Mouse (Mus musculus): ENCODE measurements around the gene RPS10-NUDT3. TPM values are rescaled to one million over a fixed set of nuclear protein-coding genes. Genes with fewer than 3 reads are reported as not detected.

RPS10-NUDT3 gene
- not detected in 2 replicates for polyA plus RNA-seq (2016; fragmentation: Nextera tagmentation; extraction: Ambion mirVana)

GRCm38 (mm10) chr17:27634871-27635574 lies at the start of gene RPS10-NUDT3:
Gene RPS10-NUDT3 (minus strand): TSS chr17:27635222.
- Histone ChIP-seq H3K27ac (replicated peaks) (peak within 1 kb of the TSS; percentile 97), H3K27me3 (replicated peaks; ENCODE audit: low read depth, poor library complexity, severe bottlenecking) (no peaks in the 10 kb centered on the region), H3K4me1 (peaks cover 52% of the 10 kb centered on the region), H3K9me3 (no peaks in the 10 kb centered on the region), H3K4me3 (peak within 1 kb of the TSS; percentile 99), H3K36me3 (replicated peaks) (peaks cover 43% of the 10 kb centered on the region)
- DNase-seq (ENCODE audit: low spot score) = peak; percentile 97
- WGBS = under 1% methylated on average over 72 of the region's 72 CpGs

GRCm38 (mm10) chr17:27678924-27679813 lies 44.1 kb upstream of the RPS10-NUDT3 start:
- H3K27me3 ChIP-seq (replicated peaks; ENCODE audit: low read depth, poor library complexity, severe bottlenecking) = peaks cover 15% of the 10 kb centered on the region
- no peaks in the 10 kb centered on the region for H3K9me3 ChIP-seq
- WGBS = 48% methylated on average over 11 of the region's 11 CpGs
- no peak for DNase-seq (ENCODE audit: low spot score)
- H3K27ac ChIP-seq (replicated peaks) = 0 out of 2 replicates have a peak overlapping the region, but pooled peaks have one; percentile 2
- no peaks in the 10 kb centered on the region for H3K36me3 ChIP-seq (replicated peaks)
- peaks cover 22% of the 10 kb centered on the region for H3K4me1 ChIP-seq
- no peak overlapping the region for H3K4me3 ChIP-seq

GRCm38 (mm10) chr17:27677756-27678155 lies 42.7 kb upstream of the RPS10-NUDT3 start:
- H3K9me3 ChIP-seq = no peaks in the 10 kb centered on the region
- DNase-seq (ENCODE audit: low spot score) = no peak
- H3K4me1 ChIP-seq = peaks cover 22% of the 10 kb centered on the region
- 82% methylated on average over 5 of the region's 5 CpGs for WGBS
- H3K36me3 ChIP-seq (replicated peaks) = no peaks in the 10 kb centered on the region
- H3K27me3 ChIP-seq (replicated peaks; ENCODE audit: low read depth, poor library complexity, severe bottlenecking) = peaks cover 1% of the 10 kb centered on the region
- H3K27ac ChIP-seq (replicated peaks) = no peak overlapping the region
- no peak overlapping the region for H3K4me3 ChIP-seq

- Histone ChIP-seq H3K4me3 (no peak overlapping the region), H3K4me1 (peaks cover 22% of the 10 kb centered on the region), H3K27me3 (replicated peaks; ENCODE audit: low read depth, poor library complexity, severe bottlenecking) (no peaks in the 10 kb centered on the region), H3K9me3 (no peaks in the 10 kb centered on the region), H3K36me3 (replicated peaks) (no peaks in the 10 kb centered on the region), H3K27ac (replicated peaks) (no peak overlapping the region)
- WGBS = 70% methylated on average over 7 of the region's 7 CpGs
- no peak for DNase-seq (ENCODE audit: low spot score)
These were observed 41.2 kb upstream of the RPS10-NUDT3 start for GRCm38 (mm10) chr17:27676270-27676669.

- Histone ChIP-seq H3K27ac (replicated peaks) (no peak overlapping the region), H3K4me3 (no peak overlapping the region)
- WGBS = 68% methylated on average over 9 of the region's 9 CpGs
These were observed 40.4 kb upstream of the RPS10-NUDT3 start for GRCm38 (mm10) chr17:27675453-27675852.

GRCm38 (mm10) chr17:27673945-27674344 lies 38.9 kb upstream of the RPS10-NUDT3 start:
- peaks cover 11% of the 10 kb centered on the region for H3K4me1 ChIP-seq
- no peaks in the 10 kb centered on the region for H3K27me3 ChIP-seq (replicated peaks; ENCODE audit: low read depth, poor library complexity, severe bottlenecking)
- no peak overlapping the region for H3K4me3 ChIP-seq
- no peak for DNase-seq (ENCODE audit: low spot score)
- no peak overlapping the region for H3K27ac ChIP-seq (replicated peaks)
- H3K36me3 ChIP-seq (replicated peaks) = no peaks in the 10 kb centered on the region
- WGBS = 88% methylated on average over 7 of the region's 7 CpGs
- no peaks in the 10 kb centered on the region for H3K9me3 ChIP-seq

More at GRCm38 (mm10) chr17:27675453-27675852, 40.4 kb upstream of the RPS10-NUDT3 start:
- DNase-seq (ENCODE audit: low spot score) = no peak
- Histone ChIP-seq H3K9me3 (no peaks in the 10 kb centered on the region), H3K36me3 (replicated peaks) (no peaks in the 10 kb centered on the region), H3K4me1 (peaks cover 22% of the 10 kb centered on the region), H3K27me3 (replicated peaks; ENCODE audit: low read depth, poor library complexity, severe bottlenecking) (no peaks in the 10 kb centered on the region)

GRCm38 (mm10) chr17:27671720-27672119 lies 36.7 kb upstream of the RPS10-NUDT3 start:
- Histone ChIP-seq H3K27me3 (replicated peaks; ENCODE audit: low read depth, poor library complexity, severe bottlenecking) (no peaks in the 10 kb centered on the region), H3K27ac (replicated peaks) (no peak overlapping the region), H3K36me3 (replicated peaks) (no peaks in the 10 kb centered on the region), H3K4me1 (peaks cover 7% of the 10 kb centered on the region; the same call in 1 of the 2 replicates), H3K4me3 (no peak overlapping the region), H3K9me3 (no peaks in the 10 kb centered on the region)
- DNase-seq (ENCODE audit: low spot score) = no peak
- WGBS = 83% methylated on average over 6 of the region's 6 CpGs

- Histone ChIP-seq H3K4me3 (no peak overlapping the region), H3K27me3 (replicated peaks; ENCODE audit: low read depth, poor library complexity, severe bottlenecking) (peaks cover 39% of the 10 kb centered on the region), H3K9me3 (no peaks in the 10 kb centered on the region), H3K27ac (replicated peaks) (no peak overlapping the region), H3K36me3 (replicated peaks) (no peaks in the 10 kb centered on the region), H3K4me1 (peaks cover 27% of the 10 kb centered on the region)
- WGBS = 72% methylated on average over 7 of the region's 7 CpGs
- no peak for DNase-seq (ENCODE audit: low spot score)
These were observed 23.7 kb upstream of the RPS10-NUDT3 start for GRCm38 (mm10) chr17:27658767-27659166.

GRCm38 (mm10) chr17:27657123-27657522 lies 22.1 kb upstream of the RPS10-NUDT3 start:
- Histone ChIP-seq H3K27ac (replicated peaks) (no peak overlapping the region), H3K4me1 (peaks cover 27% of the 10 kb centered on the region), H3K9me3 (no peaks in the 10 kb centered on the region), H3K4me3 (no peak overlapping the region), H3K27me3 (replicated peaks; ENCODE audit: low read depth, poor library complexity, severe bottlenecking) (peaks cover 43% of the 10 kb centered on the region), H3K36me3 (replicated peaks) (no peaks in the 10 kb centered on the region)
- no peak for DNase-seq (ENCODE audit: low spot score)
- WGBS = 73% methylated on average over 8 of the region's 8 CpGs

- peaks cover 27% of the 10 kb centered on the region for H3K4me1 ChIP-seq
- no peaks in the 10 kb centered on the region for H3K36me3 ChIP-seq (replicated peaks)
- H3K27me3 ChIP-seq (replicated peaks; ENCODE audit: low read depth, poor library complexity, severe bottlenecking) = peaks cover 43% of the 10 kb centered on the region
- no peaks in the 10 kb centered on the region for H3K9me3 ChIP-seq
- WGBS = 16% methylated on average over 5 of the region's 5 CpGs
- no peak for DNase-seq (ENCODE audit: low spot score)
- H3K27ac ChIP-seq (replicated peaks) = peak overlapping the region; percentile 52; the same call in 1 of the 2 replicates
- H3K4me3 ChIP-seq = peak overlapping the region; percentile 66
These were observed 21.4 kb upstream of the RPS10-NUDT3 start for GRCm38 (mm10) chr17:27656414-27656813.

GRCm38 (mm10) chr17:27656011-27656399 lies 21.0 kb upstream of the RPS10-NUDT3 start:
- Histone ChIP-seq H3K4me3 (peak overlapping the region; percentile 66), H3K4me1 (peaks cover 27% of the 10 kb centered on the region), H3K27ac (replicated peaks) (peak overlapping the region; percentile 52), H3K36me3 (replicated peaks) (no peaks in the 10 kb centered on the region), H3K27me3 (replicated peaks; ENCODE audit: low read depth, poor library complexity, severe bottlenecking) (peaks cover 45% of the 10 kb centered on the region), H3K9me3 (no peaks in the 10 kb centered on the region)
- peak; percentile 74 for DNase-seq (ENCODE audit: low spot score)
- under 1% methylated on average over 14 of the region's 14 CpGs for WGBS

GRCm38 (mm10) chr17:27655089-27656010 lies 20.3 kb upstream of the RPS10-NUDT3 start, which contains the start of gene Pacsin1:
Gene Pacsin1 (plus strand): TSS chr17:27655509.
- no peaks in the 10 kb centered on the region for H3K36me3 ChIP-seq (replicated peaks)
- peak within 1 kb of the TSS; percentile 66 for H3K4me3 ChIP-seq
- no peaks in the 10 kb centered on the region for H3K9me3 ChIP-seq
- H3K27me3 ChIP-seq (replicated peaks; ENCODE audit: low read depth, poor library complexity, severe bottlenecking) = peaks cover 47% of the 10 kb centered on the region
- WGBS = 2% methylated on average over 65 of the region's 65 CpGs
- H3K4me1 ChIP-seq = peaks cover 27% of the 10 kb centered on the region
- H3K27ac ChIP-seq (replicated peaks) = peak within 1 kb of the TSS; percentile 52
- peak; percentile 73 for DNase-seq (ENCODE audit: low spot score)
